Mouse (Mus musculus) liver, embryonic 14.5 days (tissue): ENCODE measurements around the gene Oprm1. TPM values are rescaled to one million over a fixed set of nuclear protein-coding genes. Genes with fewer than 3 reads are reported as not detected.
"Not testable (repeated sequence)": the region's sequence is repeated elsewhere in the genome, so short reads cannot be mapped to it uniquely, and the experiment has no call there.

Experiments used
- ATAC-seq: fragments of 200-750 bp; cut with Nextera tagmentation; 2 replicates; pipeline ENCODE4 v1.8.0; 2017; ENCODE audit warnings: moderate number of reproducible peaks, mild to moderate bottlenecking, moderate library complexity; ENCODE audit not compliant: insufficient read depth
- DNase-seq, 3 experiments: peaks; one replicate each; pipeline ENCODE4 v3.0.0-alpha.2; 2012 to 2013; ENCODE audit warnings: low read depth in 3 of 3, low spot score in 3 of 3
- H3K27ac ChIP-seq: fragments of 300-500 bp; sonication (generic); 2 replicates; pipeline ENCODE4 v1.5.1; 2014; ENCODE audit warnings: moderate library complexity, mild to moderate bottlenecking, control low read depth, inconsistent platforms
- H3K27me3 ChIP-seq: fragments of 300-500 bp; sonication (generic); 2 replicates; pipeline ENCODE4 v1.6.1; 2014; ENCODE audit warnings: mild to moderate bottlenecking, low read length, moderate library complexity; ENCODE audit not compliant: control insufficient read depth, insufficient read depth
- H3K36me3 ChIP-seq: fragments of 300-500 bp; sonication (generic); replicated peaks from 2 replicates; pipeline ENCODE4 v1.6.1; 2014; ENCODE audit warnings: low read depth; ENCODE audit not compliant: control insufficient read depth, insufficient read depth
- H3K4me1 ChIP-seq, 2 experiments: fragments of 200-500 bp in 1 of 2; fragments of 300-500 bp in 1 of 2; sonication (generic) in 1 of 2; replicated peaks; 2 replicates each; pipeline ENCODE4 v1.6.1; 2012 to 2014; ENCODE audit warnings: antibody characterized with exemption in 1 of 2, inconsistent platforms in 1 of 2, low read length in 1 of 2; ENCODE audit not compliant: control insufficient read depth in 2 of 2, insufficient read depth in 2 of 2
- H3K4me2 ChIP-seq: fragments of 300-500 bp; sonication (generic); 2 replicates; pipeline ENCODE4 v1.6.1; 2014; ENCODE audit warnings: low read depth, mild to moderate bottlenecking, control low read depth, moderate library complexity
- H3K4me3 ChIP-seq, 2 experiments: fragments of 200-500 bp in 1 of 2; fragments of 300-500 bp in 1 of 2; sonication (generic) in 1 of 2; 2 replicates each; pipeline ENCODE4 v1.5.1; 2012 to 2014; ENCODE audit warnings: low read depth in 2 of 2, low read length in 2 of 2, mild to moderate bottlenecking in 2 of 2, control low read depth in 1 of 2, inconsistent platforms in 1 of 2, moderate library complexity in 1 of 2; ENCODE audit not compliant: insufficient read depth in 1 of 2
- H3K9ac ChIP-seq: fragments of 300-500 bp; sonication (generic); replicated peaks from 2 replicates; pipeline ENCODE4 v1.6.1; 2014; ENCODE audit warnings: mild to moderate bottlenecking, control low read depth, moderate library complexity
- H3K9me3 ChIP-seq: fragments of 300-500 bp; sonication (generic); 2 replicates; pipeline ENCODE4 v1.6.1; 2016; ENCODE audit warnings: low read length, mixed read lengths; ENCODE audit not compliant: control insufficient read depth
- CTCF ChIP-seq: IDR thresholded peaks from 2 replicates; pipeline ENCODE4 v1.5.1; 2016; ENCODE audit warnings: antibody characterized with exemption, low read depth, control low read depth
- EP300 ChIP-seq: IDR thresholded peaks from 2 replicates; pipeline ENCODE4 v1.6.1; 2016; ENCODE audit warnings: antibody characterized with exemption, low read depth
- WGBS: fragments of 180-500 bp; shearing (Covaris S2); extraction: QIAGEN DNeasy Blood & Tissue Kit; methylation state at CpG from one replicate; pipeline ENCODE4 v1.1.7; 2014; ENCODE audit not compliant: insufficient replicate concordance; 5-methylcytosine and 5-hydroxymethylcytosine counted together
- polyA plus RNA-seq, 2 experiments: library from polyadenylated mRNA; depleted of rRNA in 1 of 2; stranded (reverse) in 1 of 2; unstranded in 1 of 2; fragments of >200 nt; fragmentation: Nextera tagmentation in 1 of 2; extraction: Ambion mirVana in 1 of 2; gene quantifications; 2 replicates each; pipeline versions ENCODE4 v1.2.1 to v1.2.3; 2012 to 2014

Gene Oprm1
- polyA plus RNA-seq, 2 experiments = not detected

DNA sequence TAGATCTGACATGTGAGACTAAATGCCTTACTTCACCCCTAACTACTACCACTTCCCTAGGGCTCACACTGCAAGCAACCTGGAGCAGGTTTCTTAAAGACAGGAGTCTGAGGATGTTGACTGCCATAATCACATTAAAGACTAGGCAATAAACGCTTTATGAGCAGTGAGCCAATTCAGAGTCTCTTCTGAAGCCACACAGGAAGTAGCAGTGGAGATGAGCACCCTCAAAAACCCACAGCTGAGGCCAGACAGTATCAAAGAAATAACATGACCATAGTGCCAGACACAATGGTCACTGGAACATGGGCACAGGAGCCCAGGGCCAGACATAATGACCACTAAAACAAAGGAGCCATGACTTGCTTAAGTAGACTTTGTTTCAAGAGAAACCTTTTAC is 230.2 kb downstream of the Oprm1 start:
- H3K4me2 ChIP-seq = no peak overlapping the region
- 27% methylated on average over 1 of the region's 1 CpGs for WGBS
- H3K36me3 ChIP-seq = no peaks in the 10 kb centered on the region
- DNase-seq (no peak), ATAC-seq (no peak)
- no peak overlapping the region for H3K4me3 ChIP-seq
- no peak overlapping the region for H3K27ac ChIP-seq
- H3K27me3 ChIP-seq = no peaks in the 10 kb centered on the region
- no peaks in the 10 kb centered on the region for H3K4me1 ChIP-seq
- TF ChIP-seq EP300 (no peak), CTCF (no peak)
- H3K9me3 ChIP-seq = no peaks in the 10 kb centered on the region
- no peak overlapping the region for H3K9ac ChIP-seq

- Histone ChIP-seq H3K27ac (no peak overlapping the region), H3K27me3 (no peaks in the 10 kb centered on the region), H3K9me3 (no peaks in the 10 kb centered on the region), H3K36me3 (no peaks in the 10 kb centered on the region), H3K4me2 (no peak overlapping the region), H3K4me3 (no peak overlapping the region), H3K4me1 (no peaks in the 10 kb centered on the region), H3K9ac (no peak overlapping the region)
- ATAC-seq (no peak), DNase-seq (no peak)
- TF ChIP-seq EP300 (no peak), CTCF (no peak)
- 45% methylated on average over 3 of the region's 3 CpGs for WGBS
Measured at GRCm38 (mm10) chr10:6996895-6997294, 238.6 kb downstream of the Oprm1 start.

- ATAC-seq (no peak), DNase-seq (no peak)
- no peak overlapping the region for H3K4me2 ChIP-seq
- no peaks in the 10 kb centered on the region for H3K36me3 ChIP-seq
- H3K9me3 ChIP-seq = no peaks in the 10 kb centered on the region
- no peaks in the 10 kb centered on the region for H3K4me1 ChIP-seq
- no peaks in the 10 kb centered on the region for H3K27me3 ChIP-seq
- H3K9ac ChIP-seq = no peak overlapping the region
- no peak overlapping the region for H3K27ac ChIP-seq
- TF ChIP-seq EP300 (no peak), CTCF (no peak)
- WGBS = 56% methylated on average over 4 of the region's 4 CpGs
- no peak overlapping the region for H3K4me3 ChIP-seq
Measured at GRCm38 (mm10) chr10:6998576-6999250, 240.4 kb downstream of the Oprm1 start.

GRCm38 (mm10) chr10:6999355-6999754 is 241.0 kb downstream of the Oprm1 start:
- ATAC-seq (no peak), DNase-seq (no peak)
- no peak overlapping the region for H3K4me2 ChIP-seq
- no peaks in the 10 kb centered on the region for H3K27me3 ChIP-seq
- no peaks in the 10 kb centered on the region for H3K36me3 ChIP-seq
- 55% methylated on average over 3 of the region's 3 CpGs for WGBS
- no peak overlapping the region for H3K9ac ChIP-seq
- H3K4me3 ChIP-seq = no peak overlapping the region
- no peaks in the 10 kb centered on the region for H3K9me3 ChIP-seq
- TF ChIP-seq EP300 (no peak), CTCF (no peak)
- no peaks in the 10 kb centered on the region for H3K4me1 ChIP-seq
- H3K27ac ChIP-seq = no peak overlapping the region

GRCm38 (mm10) chr10:7003898-7004297 is 245.6 kb downstream of the Oprm1 start:
- H3K9ac ChIP-seq, DNase-seq, ATAC-seq, H3K36me3 ChIP-seq, H3K27ac ChIP-seq, H3K9me3 ChIP-seq, H3K4me1 ChIP-seq, H3K4me3 ChIP-seq, H3K27me3 ChIP-seq, H3K4me2 ChIP-seq: not testable (repeated sequence)
